Mouse (Mus musculus): ENCODE results near the gene Gpr62. TPM values are rescaled to one million over a fixed set of nuclear protein-coding genes. Genes with fewer than 3 reads are reported as not detected.

Gene Gpr62
- polyA plus RNA-seq, 1 experiment from 2014 or later = 0.11 TPM

GRCm38 (mm10) chr9:106447951-106448350, 17.8 kb downstream of the Gpr62 start:
- H3K9me3 ChIP-seq (ENCODE audit: control insufficient read depth, low read length) = no peaks in the 10 kb centered on the region
- ATAC-seq = peak; percentile 8
- peak overlapping the region; percentile 60 for H3K4me3 ChIP-seq (ENCODE audit: low read length)
- 31% methylated on average over 9 of the region's 9 CpGs for WGBS
- no peaks in the 10 kb centered on the region for H3K27me3 ChIP-seq (replicated peaks; ENCODE audit: control insufficient read depth, insufficient read depth, low read length)
- H3K4me2 ChIP-seq (ENCODE audit: low read depth, low read length) = peak overlapping the region; percentile 73
- H3K36me3 ChIP-seq (ENCODE audit: control insufficient read depth, insufficient read depth, low read length) = no peaks in the 10 kb centered on the region
- peak overlapping the region; percentile 77 for H3K27ac ChIP-seq (ENCODE audit: low read length)
- H3K4me1 ChIP-seq (ENCODE audit: control insufficient read depth, insufficient read depth, low read length) = peaks cover 53% of the 10 kb centered on the region
- H3K9ac ChIP-seq (ENCODE audit: low read depth, low read length) = peak overlapping the region; percentile 81

- peak; percentile 86 for ATAC-seq
- Histone ChIP-seq H3K9ac (ENCODE audit: low read depth, low read length) (peak within 1 kb of the TSS; percentile 81), H3K27me3 (replicated peaks; ENCODE audit: control insufficient read depth, insufficient read depth, low read length) (no peaks in the 10 kb centered on the region), H3K4me2 (ENCODE audit: low read depth, low read length) (peak within 1 kb of the TSS; percentile 73), H3K27ac (ENCODE audit: low read length) (peak within 1 kb of the TSS; percentile 77), H3K9me3 (ENCODE audit: control insufficient read depth, low read length) (no peaks in the 10 kb centered on the region), H3K4me3 (ENCODE audit: low read length) (peak within 1 kb of the TSS; percentile 63), H3K4me1 (ENCODE audit: control insufficient read depth, insufficient read depth, low read length) (peaks cover 49% of the 10 kb centered on the region), H3K36me3 (ENCODE audit: control insufficient read depth, insufficient read depth, low read length) (no peaks in the 10 kb centered on the region)
- WGBS = 0% methylated on average over 24 of the region's 24 CpGs
Observed at GRCm38 (mm10) chr9:106447348-106447747, 18.4 kb downstream of the Gpr62 start, which contains the start of the genes Abhd14b and Abhd14a. Gene Abhd14b, plus strand, starts transcription at chr9:106447459. Gene Abhd14a, minus strand, starts transcription at chr9:106447678.

- no peaks in the 10 kb centered on the region for H3K9me3 ChIP-seq (ENCODE audit: control insufficient read depth, low read length)
- no peak overlapping the region for H3K4me3 ChIP-seq (ENCODE audit: low read length)
- H3K27ac ChIP-seq (ENCODE audit: low read length) = no peak overlapping the region
- no peak overlapping the region for H3K9ac ChIP-seq (ENCODE audit: low read depth, low read length)
- H3K27me3 ChIP-seq (replicated peaks; ENCODE audit: control insufficient read depth, insufficient read depth, low read length) = no peaks in the 10 kb centered on the region
- ATAC-seq = no peak
- no peak overlapping the region for H3K4me2 ChIP-seq (ENCODE audit: low read depth, low read length)
- peaks cover 34% of the 10 kb centered on the region for H3K4me1 ChIP-seq (ENCODE audit: control insufficient read depth, insufficient read depth, low read length)
- 60% methylated on average over 4 of the region's 4 CpGs for WGBS
- H3K36me3 ChIP-seq (ENCODE audit: control insufficient read depth, insufficient read depth, low read length) = no peaks in the 10 kb centered on the region
Observed at GRCm38 (mm10) chr9:106444836-106445235, 20.9 kb downstream of the Gpr62 start.

GRCm38 (mm10) chr9:106442680-106443079, 23.1 kb downstream of the Gpr62 start:
- WGBS = 77% methylated on average over 5 of the region's 5 CpGs

GRCm38 (mm10) chr9:106436566-106436965, 29.2 kb downstream of the Gpr62 start:
- no peaks in the 10 kb centered on the region for H3K9me3 ChIP-seq (ENCODE audit: control insufficient read depth, low read length)
- H3K27ac ChIP-seq (ENCODE audit: low read length) = no peak overlapping the region
- H3K36me3 ChIP-seq (ENCODE audit: control insufficient read depth, insufficient read depth, low read length) = 0 out of 2 replicates have a peak, but pooled peaks cover 8% of the 10 kb centered on the region
- peaks cover 40% of the 10 kb centered on the region for H3K4me1 ChIP-seq (ENCODE audit: control insufficient read depth, insufficient read depth, low read length)
- 75% methylated on average over 9 of the region's 9 CpGs for WGBS
- no peak overlapping the region for H3K4me3 ChIP-seq (ENCODE audit: low read length)
- peak overlapping the region; percentile 35 for H3K9ac ChIP-seq (ENCODE audit: low read depth, low read length)
- no peaks in the 10 kb centered on the region for H3K27me3 ChIP-seq (replicated peaks; ENCODE audit: control insufficient read depth, insufficient read depth, low read length)
- ATAC-seq = no peak
- H3K4me2 ChIP-seq (ENCODE audit: low read depth, low read length) = no peak overlapping the region

More at GRCm38 (mm10) chr9:106442680-106443079, 23.1 kb downstream of the Gpr62 start:
- Histone ChIP-seq H3K36me3 (ENCODE audit: control insufficient read depth, insufficient read depth, low read length) (no peaks in the 10 kb centered on the region), H3K9ac (ENCODE audit: low read depth, low read length) (no peak overlapping the region), H3K4me1 (ENCODE audit: control insufficient read depth, insufficient read depth, low read length) (peaks cover 25% of the 10 kb centered on the region), H3K9me3 (ENCODE audit: control insufficient read depth, low read length) (no peaks in the 10 kb centered on the region), H3K4me2 (ENCODE audit: low read depth, low read length) (no peak overlapping the region), H3K4me3 (ENCODE audit: low read length) (no peak overlapping the region), H3K27ac (ENCODE audit: low read length) (no peak overlapping the region), H3K27me3 (replicated peaks; ENCODE audit: control insufficient read depth, insufficient read depth, low read length) (no peaks in the 10 kb centered on the region)
- ATAC-seq = no peak

GRCm38 (mm10) chr9:106433389-106433788, 32.3 kb downstream of the Gpr62 start:
- 67% methylated on average over 7 of the region's 7 CpGs for WGBS
- no peak for ATAC-seq

GRCm38 (mm10) chr9:106430015-106430264, 35.8 kb downstream of the Gpr62 start:
- peak overlapping the region; percentile 89 for H3K4me3 ChIP-seq (ENCODE audit: low read length)
- WGBS = 1% methylated on average over 4 of the region's 4 CpGs
- H3K4me2 ChIP-seq (ENCODE audit: low read depth, low read length) = peak overlapping the region; percentile 82
- H3K9ac ChIP-seq (ENCODE audit: low read depth, low read length) = peak overlapping the region; percentile 96
- ATAC-seq = no peak
- peak overlapping the region; percentile 82 for H3K27ac ChIP-seq (ENCODE audit: low read length)
- no peaks in the 10 kb centered on the region for H3K27me3 ChIP-seq (replicated peaks; ENCODE audit: control insufficient read depth, insufficient read depth, low read length)
- peaks cover 30% of the 10 kb centered on the region for H3K4me1 ChIP-seq (ENCODE audit: control insufficient read depth, insufficient read depth, low read length)
- 0 out of 2 replicates have a peak, but pooled peaks cover 8% of the 10 kb centered on the region for H3K36me3 ChIP-seq (ENCODE audit: control insufficient read depth, insufficient read depth, low read length)
- H3K9me3 ChIP-seq (ENCODE audit: control insufficient read depth, low read length) = no peaks in the 10 kb centered on the region

More at GRCm38 (mm10) chr9:106433389-106433788, 32.3 kb downstream of the Gpr62 start:
- H3K4me1 ChIP-seq (ENCODE audit: control insufficient read depth, insufficient read depth, low read length) = peaks cover 45% of the 10 kb centered on the region
- H3K9me3 ChIP-seq (ENCODE audit: control insufficient read depth, low read length) = no peaks in the 10 kb centered on the region
- H3K4me3 ChIP-seq (ENCODE audit: low read length) = no peak overlapping the region
- H3K4me2 ChIP-seq (ENCODE audit: low read depth, low read length) = no peak overlapping the region
- H3K36me3 ChIP-seq (ENCODE audit: control insufficient read depth, insufficient read depth, low read length) = 0 out of 2 replicates have a peak, but pooled peaks cover 8% of the 10 kb centered on the region
- peak overlapping the region; percentile 35; the same call in 1 of the 2 replicates for H3K9ac ChIP-seq (ENCODE audit: low read depth, low read length)
- H3K27me3 ChIP-seq (replicated peaks; ENCODE audit: control insufficient read depth, insufficient read depth, low read length) = no peaks in the 10 kb centered on the region
- H3K27ac ChIP-seq (ENCODE audit: low read length) = 0 out of 2 replicates have a peak overlapping the region, but pooled peaks have one; percentile 30

- Histone ChIP-seq H3K36me3 (ENCODE audit: control insufficient read depth, insufficient read depth, low read length) (0 out of 2 replicates have a peak, but pooled peaks cover 8% of the 10 kb centered on the region), H3K9ac (ENCODE audit: low read depth, low read length) (peak within 1 kb of the TSS; percentile 96), H3K4me2 (ENCODE audit: low read depth, low read length) (peak within 1 kb of the TSS; percentile 82), H3K27me3 (replicated peaks; ENCODE audit: control insufficient read depth, insufficient read depth, low read length) (no peaks in the 10 kb centered on the region), H3K4me1 (ENCODE audit: control insufficient read depth, insufficient read depth, low read length) (peaks cover 30% of the 10 kb centered on the region), H3K4me3 (ENCODE audit: low read length) (peak within 1 kb of the TSS; percentile 89), H3K27ac (ENCODE audit: low read length) (peak within 1 kb of the TSS; percentile 96), H3K9me3 (ENCODE audit: control insufficient read depth, low read length) (no peaks in the 10 kb centered on the region)
- peak; percentile 87 for ATAC-seq
- WGBS = under 1% methylated on average over 55 of the region's 55 CpGs
Observed at GRCm38 (mm10) chr9:106429221-106430014, 36.3 kb downstream of the Gpr62 start, which contains the start of gene Rpl29. Gene Rpl29, plus strand, starts transcription at chr9:106429454.

- Histone ChIP-seq H3K27ac (ENCODE audit: low read length) (peak overlapping the region; percentile 96), H3K9me3 (ENCODE audit: control insufficient read depth, low read length) (no peaks in the 10 kb centered on the region), H3K4me3 (ENCODE audit: low read length) (peak overlapping the region; percentile 89), H3K27me3 (replicated peaks; ENCODE audit: control insufficient read depth, insufficient read depth, low read length) (no peaks in the 10 kb centered on the region), H3K4me2 (ENCODE audit: low read depth, low read length) (peak overlapping the region; percentile 82), H3K4me1 (ENCODE audit: control insufficient read depth, insufficient read depth, low read length) (peaks cover 30% of the 10 kb centered on the region), H3K9ac (ENCODE audit: low read depth, low read length) (peak overlapping the region; percentile 77), H3K36me3 (ENCODE audit: control insufficient read depth, insufficient read depth, low read length) (0 out of 2 replicates have a peak, but pooled peaks cover 8% of the 10 kb centered on the region)
- whole genome bisulfite sequencing = 13% methylated on average over 11 of the region's 11 CpGs
- peak; percentile 41; the same call in 1 of the 2 replicates for ATAC-seq
Observed at GRCm38 (mm10) chr9:106428719-106429220, 37.0 kb downstream of the Gpr62 start.

Measured in intestine, embryonic 16.5 days (tissue).